Mouse (Mus musculus): ENCODE data around the gene Mrs2. TPM values are rescaled to one million over a fixed set of nuclear protein-coding genes. Genes with fewer than 3 reads are reported as not detected.
"Not testable (repeated sequence)": the region's sequence is repeated elsewhere in the genome, so short reads cannot be mapped to it uniquely, and the experiment has no call there.

Mrs2 gene
- total and polyA plus RNA-seq, 3 experiments: 7.2 to 58.4 (median 21.6) TPM

- DNase-seq (ENCODE audit: low spot score) (no peak), ATAC-seq (ENCODE audit: extremely low read depth, insufficient number of reproducible peaks, low FRiP score, poor library complexity, severe bottlenecking) (no peak)
- TF ChIP-seq TAL1 (conservative IDR thresholded peaks at IDR 0.05; ENCODE audit: low read depth, low read length) (no peak), GATA2 (IDR thresholded peaks at IDR 0.05; ENCODE audit: borderline replicate concordance, low read depth, low read length) (no peak), POLR2AphosphoS5 (IDR thresholded peaks at IDR 0.05; ENCODE audit: insufficient replicate concordance, low read depth, low read length) (no peak), GATA1 (IDR thresholded peaks at IDR 0.05; ENCODE audit: borderline replicate concordance, low read length) (no peak), CTCF (IDR thresholded peaks at IDR 0.05; ENCODE audit: low read depth, low read length) (no peak)
- no peaks in the 10 kb centered on the region for H3K27me3 ChIP-seq (ENCODE audit: insufficient read depth, low read length)
- H3K36me3 ChIP-seq (replicated peaks): peaks cover 99% of the 10 kb centered on the region
- H3K4me1 ChIP-seq (ENCODE audit: insufficient read depth, low read depth, low read length): no peaks in the 10 kb centered on the region
- H3K4me3 ChIP-seq (ENCODE audit: low read depth, low read length): no peak overlapping the region
- H3K9me3 ChIP-seq (replicated peaks): no peaks in the 10 kb centered on the region
Observed at GRCm38 (mm10) chr13:24993160-24993559, 27.0 kb downstream of the Mrs2 start.

DNA sequence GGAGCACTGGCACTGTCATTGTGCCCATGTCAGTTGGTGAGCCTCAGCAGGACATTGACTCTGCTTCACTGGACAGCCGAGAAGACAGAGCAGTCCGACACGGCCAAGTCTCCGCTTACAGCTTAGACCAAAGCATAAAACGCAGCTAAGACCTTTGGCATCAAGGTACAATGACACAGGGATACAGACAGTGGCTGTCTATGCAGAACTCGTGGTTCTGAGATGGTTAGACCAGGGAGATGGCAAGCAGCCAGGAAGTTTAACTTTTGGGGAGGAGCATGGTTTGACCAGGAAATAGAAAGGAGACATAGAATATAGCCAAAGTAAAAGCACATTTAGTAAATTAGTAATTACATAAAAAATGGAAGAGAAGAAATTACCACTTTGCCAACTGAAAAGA lies 31.2 kb downstream of the Mrs2 start:
- DNase-seq (ENCODE audit: low spot score): no peak
- H3K36me3 ChIP-seq (replicated peaks): peaks cover 77% of the 10 kb centered on the region
- no peaks in the 10 kb centered on the region for H3K27me3 ChIP-seq (ENCODE audit: insufficient read depth, low read length)
- TF ChIP-seq CTCF (IDR thresholded peaks at IDR 0.05; ENCODE audit: low read depth, low read length) (no peak), TAL1 (conservative IDR thresholded peaks at IDR 0.05; ENCODE audit: low read depth, low read length) (no peak), POLR2AphosphoS5 (IDR thresholded peaks at IDR 0.05; ENCODE audit: insufficient replicate concordance, low read depth, low read length) (no peak), GATA1 (IDR thresholded peaks at IDR 0.05; ENCODE audit: borderline replicate concordance, low read length) (no peak)
- ATAC-seq (ENCODE audit: extremely low read depth, insufficient number of reproducible peaks, low FRiP score, poor library complexity, severe bottlenecking): no peak
- no peak overlapping the region for H3K4me3 ChIP-seq (ENCODE audit: low read depth, low read length)
- no peaks in the 10 kb centered on the region for H3K9me3 ChIP-seq (replicated peaks)
- no peaks in the 10 kb centered on the region for H3K4me1 ChIP-seq (ENCODE audit: insufficient read depth, low read depth, low read length)

DNA sequence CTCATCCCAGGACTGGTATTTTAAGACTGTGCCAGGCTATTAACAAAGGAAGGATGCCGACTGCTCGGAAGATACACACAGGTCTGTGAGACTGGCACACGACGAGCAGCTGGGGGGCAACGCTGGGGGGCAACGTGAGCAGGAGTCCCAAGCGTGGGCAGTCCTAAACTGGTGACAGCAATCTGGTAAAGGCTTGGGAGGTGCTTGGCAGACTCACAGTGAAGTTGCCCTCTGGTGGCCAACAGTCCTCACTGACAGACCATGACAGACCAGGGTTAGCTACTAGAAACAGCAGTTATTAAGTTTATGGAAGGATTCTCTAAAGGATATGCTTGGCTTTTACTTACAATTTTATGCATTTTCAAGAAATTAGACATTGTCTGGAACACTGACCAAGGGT lies 31.8 kb downstream of the Mrs2 start:
- TF ChIP-seq POLR2AphosphoS5 (IDR thresholded peaks at IDR 0.05; ENCODE audit: insufficient replicate concordance, low read depth, low read length) (no peak), CTCF (IDR thresholded peaks at IDR 0.05; ENCODE audit: low read depth, low read length) (0 out of 2 replicates have a peak, but pooled peaks have one; percentile 16)
- ATAC-seq (ENCODE audit: extremely low read depth, insufficient number of reproducible peaks, low FRiP score, poor library complexity, severe bottlenecking) (no peak; the same call in 1 of the 2 replicates), DNase-seq (ENCODE audit: low spot score) (no peak)
- Histone ChIP-seq H3K36me3 (replicated peaks) (peaks cover 75% of the 10 kb centered on the region), H3K4me1 (ENCODE audit: insufficient read depth, low read depth, low read length) (no peaks in the 10 kb centered on the region), H3K4me3 (ENCODE audit: low read depth, low read length) (no peak overlapping the region), H3K9me3 (replicated peaks) (no peaks in the 10 kb centered on the region), H3K27me3 (ENCODE audit: insufficient read depth, low read length) (no peaks in the 10 kb centered on the region)

DNA sequence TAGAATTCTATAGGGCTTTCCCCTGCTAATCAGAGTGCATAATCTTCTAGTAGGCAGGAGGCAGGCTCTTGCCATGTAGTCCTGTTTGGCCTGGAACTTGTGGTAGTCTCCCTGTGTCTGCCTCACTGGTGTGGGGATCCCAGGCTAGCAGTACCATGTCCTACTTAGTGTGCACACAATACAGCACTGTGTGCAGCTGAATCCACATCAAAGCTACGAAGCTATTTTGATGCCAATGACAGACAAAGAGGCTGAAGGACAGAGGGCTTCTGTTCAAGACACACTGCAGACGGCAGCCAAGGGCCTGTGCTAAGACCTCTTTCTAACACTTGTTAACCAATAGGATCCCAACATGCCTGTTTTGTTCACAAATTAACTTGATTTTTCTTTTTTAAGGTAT lies 34.7 kb downstream of the Mrs2 start:
- Histone ChIP-seq H3K9me3 (replicated peaks) (no peaks in the 10 kb centered on the region), H3K4me3 (ENCODE audit: low read depth, low read length) (no peak overlapping the region), H3K4me1 (ENCODE audit: insufficient read depth, low read depth, low read length) (no peaks in the 10 kb centered on the region), H3K36me3 (replicated peaks) (peaks cover 46% of the 10 kb centered on the region), H3K27me3 (ENCODE audit: insufficient read depth, low read length) (peaks cover 5% of the 10 kb centered on the region)
- no peak for ATAC-seq (ENCODE audit: extremely low read depth, insufficient number of reproducible peaks, low FRiP score, poor library complexity, severe bottlenecking)
- DNase-seq (ENCODE audit: low spot score): no peak
- no peak for TF ChIP-seq POLR2AphosphoS5 (IDR thresholded peaks at IDR 0.05; ENCODE audit: insufficient replicate concordance, low read depth, low read length)
- TF ChIP-seq CTCF (IDR thresholded peaks at IDR 0.05; ENCODE audit: low read depth, low read length): no peak
- no peak for TF ChIP-seq GATA1 (IDR thresholded peaks at IDR 0.05; ENCODE audit: borderline replicate concordance, low read length)
- no peak for TF ChIP-seq GATA2 (IDR thresholded peaks at IDR 0.05; ENCODE audit: borderline replicate concordance, low read depth, low read length)

GRCm38 (mm10) chr13:24981031-24981430 lies 39.1 kb downstream of the Mrs2 start:
- Histone ChIP-seq H3K9me3 (replicated peaks) (no peaks in the 10 kb centered on the region), H3K4me3 (ENCODE audit: low read depth, low read length) (no peak overlapping the region), H3K27me3 (ENCODE audit: insufficient read depth, low read length) (peaks cover 23% of the 10 kb centered on the region), H3K36me3 (replicated peaks) (peaks cover 15% of the 10 kb centered on the region), H3K4me1 (ENCODE audit: insufficient read depth, low read depth, low read length) (no peaks in the 10 kb centered on the region)
- DNase-seq (ENCODE audit: low spot score) (no peak), ATAC-seq (ENCODE audit: extremely low read depth, insufficient number of reproducible peaks, low FRiP score, poor library complexity, severe bottlenecking) (no peak)
- TF ChIP-seq GATA1 (IDR thresholded peaks at IDR 0.05; ENCODE audit: borderline replicate concordance, low read length) (no peak), CTCF (IDR thresholded peaks at IDR 0.05; ENCODE audit: low read depth, low read length) (no peak)

DNA sequence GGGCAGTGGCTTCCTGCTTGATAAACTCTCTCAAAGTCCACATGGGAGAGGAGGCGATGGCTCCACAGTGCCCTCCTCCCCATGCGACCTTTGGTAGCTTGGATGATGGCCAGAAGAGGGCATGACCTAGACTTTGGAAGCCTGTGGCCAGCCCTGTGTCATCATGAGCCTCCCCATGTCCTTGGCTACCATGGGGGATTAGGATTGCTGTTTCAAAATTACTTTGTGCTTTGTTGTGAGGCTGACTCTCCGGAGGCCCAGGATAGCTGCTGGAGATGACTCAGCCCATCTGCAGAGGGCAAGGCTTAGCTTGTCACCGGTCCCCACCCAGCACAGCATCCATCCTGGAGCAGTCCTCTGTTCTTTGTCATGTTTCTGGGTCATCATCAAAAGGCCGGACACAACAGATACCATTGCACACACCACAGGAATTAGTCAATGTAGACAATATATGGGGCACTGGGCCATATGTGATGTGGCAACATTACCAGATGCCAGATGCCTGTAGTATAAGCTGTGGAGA lies 42.3 kb downstream of the Mrs2 start:
- ATAC-seq (ENCODE audit: extremely low read depth, insufficient number of reproducible peaks, low FRiP score, poor library complexity, severe bottlenecking): no peak
- Histone ChIP-seq H3K27me3 (ENCODE audit: insufficient read depth, low read length) (peaks cover 25% of the 10 kb centered on the region), H3K4me3 (ENCODE audit: low read depth, low read length) (no peak overlapping the region), H3K4me1 (ENCODE audit: insufficient read depth, low read depth, low read length) (no peaks in the 10 kb centered on the region), H3K36me3 (replicated peaks) (no peaks in the 10 kb centered on the region), H3K9me3 (replicated peaks) (no peaks in the 10 kb centered on the region)
- no peak for TF ChIP-seq TAL1 (conservative IDR thresholded peaks at IDR 0.05; ENCODE audit: low read depth, low read length)
- no peak for TF ChIP-seq CTCF (IDR thresholded peaks at IDR 0.05; ENCODE audit: low read depth, low read length)
- no peak for TF ChIP-seq POLR2AphosphoS5 (IDR thresholded peaks at IDR 0.05; ENCODE audit: insufficient replicate concordance, low read depth, low read length)
- TF ChIP-seq GATA1 (IDR thresholded peaks at IDR 0.05; ENCODE audit: borderline replicate concordance, low read length): no peak
- TF ChIP-seq GATA2 (IDR thresholded peaks at IDR 0.05; ENCODE audit: borderline replicate concordance, low read depth, low read length): no peak
- no peak for DNase-seq (ENCODE audit: low spot score)

- Histone ChIP-seq H3K4me3 (ENCODE audit: low read depth, low read length) (no peak overlapping the region), H3K9me3 (replicated peaks) (no peaks in the 10 kb centered on the region), H3K27me3 (ENCODE audit: insufficient read depth, low read length) (peaks cover 25% of the 10 kb centered on the region), H3K36me3 (replicated peaks) (no peaks in the 10 kb centered on the region), H3K4me1 (ENCODE audit: insufficient read depth, low read depth, low read length) (no peaks in the 10 kb centered on the region)
- DNase-seq (ENCODE audit: low spot score) (no peak), ATAC-seq (ENCODE audit: extremely low read depth, insufficient number of reproducible peaks, low FRiP score, poor library complexity, severe bottlenecking) (no peak)
- TF ChIP-seq TAL1 (conservative IDR thresholded peaks at IDR 0.05; ENCODE audit: low read depth, low read length) (no peak), GATA1 (IDR thresholded peaks at IDR 0.05; ENCODE audit: borderline replicate concordance, low read length) (no peak), GATA2 (IDR thresholded peaks at IDR 0.05; ENCODE audit: borderline replicate concordance, low read depth, low read length) (no peak), CTCF (IDR thresholded peaks at IDR 0.05; ENCODE audit: low read depth, low read length) (no peak), POLR2AphosphoS5 (IDR thresholded peaks at IDR 0.05; ENCODE audit: insufficient replicate concordance, low read depth, low read length) (no peak)
Observed at GRCm38 (mm10) chr13:24976384-24976783, 43.8 kb downstream of the Mrs2 start.

DNA sequence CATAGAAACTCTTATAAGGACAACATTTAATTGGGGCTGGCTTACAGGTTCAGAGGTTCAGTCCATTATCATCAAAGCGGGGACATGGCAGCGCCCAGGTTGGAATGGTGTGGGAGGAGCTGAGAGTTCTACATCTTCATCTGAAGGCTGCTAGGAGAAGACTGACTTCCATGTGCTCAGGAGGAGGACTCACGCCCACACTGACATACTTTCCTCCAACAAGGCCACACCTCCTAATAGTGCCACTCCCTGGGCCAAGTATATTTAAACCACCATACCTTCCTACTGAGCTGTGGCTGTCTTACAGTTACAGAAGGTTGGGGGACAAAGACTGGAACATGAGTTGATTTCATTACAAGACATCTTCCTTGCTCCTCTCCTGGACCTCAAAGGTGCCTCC lies 48.4 kb downstream of the Mrs2 start:
- not testable (repeated sequence) for H3K4me3 ChIP-seq (ENCODE audit: low read depth, low read length); ATAC-seq (ENCODE audit: extremely low read depth, insufficient number of reproducible peaks, low FRiP score, poor library complexity, severe bottlenecking); H3K36me3 ChIP-seq (replicated peaks)

More for the DNA sequence above, 48.4 kb downstream of the Mrs2 start:
- not testable (repeated sequence) for H3K4me1 ChIP-seq (ENCODE audit: insufficient read depth, low read depth, low read length); H3K27me3 ChIP-seq (ENCODE audit: insufficient read depth, low read length); H3K9me3 ChIP-seq (replicated peaks); DNase-seq (ENCODE audit: low spot score)

Data from G1E (cell line).